Mouse (Mus musculus): ENCODE data around the gene Traf3ip3.

Gene Traf3ip3

GRCm38 (mm10) chr1:193201383-193201778, at the start of gene Traf3ip3:
TSS of gene Traf3ip3 (minus strand) at chr1:193201703.
- peak; percentile 90 for DNase-seq (ENCODE audit: low read depth, low spot score)

- no peak for DNase-seq (ENCODE audit: low read depth, low spot score)
Observed at GRCm38 (mm10) chr1:193250026-193250425, 48.5 kb upstream of the Traf3ip3 start.

DNA sequence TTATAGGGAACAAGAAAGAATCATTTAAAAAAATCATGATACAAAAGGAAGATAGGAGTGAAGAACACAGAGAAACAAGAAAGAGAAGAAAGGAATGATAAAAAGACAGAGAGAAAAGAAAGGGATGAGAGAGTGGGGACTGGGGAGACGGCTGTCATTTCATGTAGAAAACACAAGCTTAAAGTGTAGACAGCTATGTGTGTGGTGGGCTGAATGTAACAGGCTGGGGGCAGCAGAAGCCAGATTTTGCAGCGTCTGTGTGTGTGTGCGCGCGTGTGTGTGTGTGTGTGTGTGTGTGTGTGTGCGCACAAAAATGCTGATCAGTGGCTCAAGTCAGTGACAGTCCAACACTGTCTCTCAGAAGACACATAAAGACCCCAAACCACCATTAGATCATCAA, 42.7 kb upstream of the Traf3ip3 start:
- no peak for DNase-seq (ENCODE audit: low read depth, low spot score)

- DNase-seq (ENCODE audit: low read depth, low spot score), result no peak
Observed at GRCm38 (mm10) chr1:193243571-193244193, 42.2 kb upstream of the Traf3ip3 start.

GRCm38 (mm10) chr1:193242863-193243262, 41.4 kb upstream of the Traf3ip3 start:
- no peak for DNase-seq (ENCODE audit: low read depth, low spot score)

GRCm38 (mm10) chr1:193242238-193242637, 40.7 kb upstream of the Traf3ip3 start:
- no peak for DNase-seq (ENCODE audit: low read depth, low spot score)

GRCm38 (mm10) chr1:193241436-193241835, 39.9 kb upstream of the Traf3ip3 start:
- DNase-seq (ENCODE audit: low read depth, low spot score), result no peak

- DNase-seq (ENCODE audit: low read depth, low spot score), result no peak
Observed at GRCm38 (mm10) chr1:193238426-193238825, 36.9 kb upstream of the Traf3ip3 start.

- no peak for DNase-seq (ENCODE audit: low read depth, low spot score)
Observed at GRCm38 (mm10) chr1:193234930-193235329, 33.4 kb upstream of the Traf3ip3 start.

DNA sequence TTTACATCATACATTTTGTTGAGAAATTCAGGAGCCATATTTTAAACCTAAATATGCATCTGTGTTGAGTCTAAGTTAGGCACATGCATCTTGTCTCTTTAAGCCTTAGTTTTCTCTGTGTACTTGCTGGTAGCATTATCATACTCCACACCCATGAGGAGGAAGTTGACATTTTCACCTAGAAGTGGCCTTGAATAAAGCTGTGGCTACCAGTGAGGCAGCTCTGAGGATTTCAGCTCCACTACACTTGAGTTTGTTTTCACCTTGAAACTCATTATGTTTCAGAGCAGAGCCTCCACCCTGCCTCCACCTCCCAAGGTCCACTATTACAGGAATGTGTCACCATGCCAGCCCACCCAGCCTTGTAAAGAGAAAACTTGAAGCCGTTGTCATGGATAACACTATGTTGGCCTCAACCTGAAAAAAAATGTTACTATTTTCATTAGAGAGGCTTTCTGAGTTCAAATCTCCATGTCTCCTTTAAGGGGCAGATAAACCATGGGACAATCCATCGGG, 32.7 kb upstream of the Traf3ip3 start:
- no peak for DNase-seq (ENCODE audit: low read depth, low spot score)

DNA sequence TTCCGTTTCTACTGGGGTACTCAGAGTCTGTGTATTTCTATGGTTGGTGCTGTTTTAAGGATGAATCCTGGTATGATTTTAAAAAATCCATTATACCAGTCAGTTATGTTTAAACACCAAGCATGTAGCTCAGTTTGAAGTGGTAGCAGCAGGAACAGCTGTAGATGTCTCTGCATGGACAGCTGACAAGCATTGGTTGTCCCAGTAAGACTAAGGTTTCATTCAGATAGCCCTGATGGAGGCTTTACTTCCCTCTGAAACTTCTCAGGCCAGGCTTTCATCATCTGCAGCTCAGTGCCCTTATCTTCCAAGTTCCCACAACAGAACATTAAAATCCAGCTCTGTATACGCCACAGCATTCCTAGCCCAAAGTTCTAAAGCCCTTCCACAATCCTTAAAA, 31.2 kb upstream of the Traf3ip3 start:
- DNase-seq (ENCODE audit: low read depth, low spot score), result no peak

GRCm38 (mm10) chr1:193230935-193231334, 29.4 kb upstream of the Traf3ip3 start:
- peak; percentile 53 for DNase-seq (ENCODE audit: low read depth, low spot score)

DNA sequence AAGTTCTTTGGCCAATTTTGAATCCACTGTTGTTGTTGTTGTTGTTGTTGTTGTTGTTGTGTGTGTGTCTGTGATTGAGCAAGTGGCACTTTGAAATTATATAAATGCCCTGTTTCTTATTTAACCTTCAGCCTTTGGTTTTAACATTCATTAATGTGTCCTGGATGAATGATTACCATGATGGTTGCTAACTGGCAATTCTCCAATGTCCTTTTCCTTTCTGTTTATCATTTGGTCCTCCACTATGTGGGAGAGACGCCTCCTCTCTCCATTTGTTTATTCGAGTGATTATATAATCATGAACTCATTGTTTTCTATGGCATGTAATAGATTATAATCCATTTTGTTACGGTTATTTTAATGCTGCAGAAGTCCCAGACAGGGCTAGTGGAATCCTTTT, 29.0 kb upstream of the Traf3ip3 start:
- no peak for DNase-seq (ENCODE audit: low read depth, low spot score)

DNA sequence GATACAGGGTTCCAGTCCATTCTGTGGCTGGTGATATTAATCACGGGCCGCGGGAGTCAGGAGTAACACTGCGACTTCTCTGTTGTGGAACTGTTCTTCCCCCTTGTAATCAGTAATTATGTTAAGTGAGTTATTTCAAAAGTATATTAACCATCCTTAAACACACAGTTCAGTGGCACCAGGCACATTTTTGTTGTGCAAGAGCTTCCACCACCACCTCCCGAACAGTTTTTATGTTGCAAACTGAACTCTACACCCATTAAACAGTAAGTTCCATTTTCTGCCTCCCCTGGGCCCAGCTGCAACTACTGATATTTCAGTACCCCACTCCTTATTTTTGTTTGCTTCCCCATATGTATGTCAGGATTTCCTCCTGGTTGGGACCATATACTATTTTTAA, 28.1 kb upstream of the Traf3ip3 start:
- DNase-seq (ENCODE audit: low read depth, low spot score), result no peak

DNA sequence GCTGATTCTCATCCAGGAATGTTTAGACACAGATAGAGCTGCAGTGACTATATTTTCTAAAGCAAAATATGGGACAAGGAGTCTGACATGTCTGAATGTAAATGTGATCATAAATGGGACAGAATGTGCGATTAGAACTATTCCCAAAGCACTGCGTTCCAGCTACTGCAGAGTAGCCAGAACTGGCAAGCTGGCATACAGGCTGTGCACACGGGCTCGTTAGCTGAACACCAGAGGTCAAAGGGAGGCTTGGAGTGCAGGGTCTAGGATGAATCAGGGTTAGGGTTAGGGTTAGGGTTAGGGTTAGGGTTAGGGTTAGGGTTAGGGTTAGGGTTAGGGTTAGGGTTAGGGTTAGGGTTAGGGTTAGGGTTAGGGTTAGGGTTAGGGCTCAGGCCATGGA, 26.0 kb upstream of the Traf3ip3 start:
- DNase-seq (ENCODE audit: low read depth, low spot score), result no peak

GRCm38 (mm10) chr1:193226724-193227522, 25.4 kb upstream of the Traf3ip3 start:
- DNase-seq (ENCODE audit: low read depth, low spot score), result peak; percentile 24

- peak; percentile 66 for DNase-seq (ENCODE audit: low read depth, low spot score)
Observed at GRCm38 (mm10) chr1:193226114-193226513, 24.6 kb upstream of the Traf3ip3 start.

DNA sequence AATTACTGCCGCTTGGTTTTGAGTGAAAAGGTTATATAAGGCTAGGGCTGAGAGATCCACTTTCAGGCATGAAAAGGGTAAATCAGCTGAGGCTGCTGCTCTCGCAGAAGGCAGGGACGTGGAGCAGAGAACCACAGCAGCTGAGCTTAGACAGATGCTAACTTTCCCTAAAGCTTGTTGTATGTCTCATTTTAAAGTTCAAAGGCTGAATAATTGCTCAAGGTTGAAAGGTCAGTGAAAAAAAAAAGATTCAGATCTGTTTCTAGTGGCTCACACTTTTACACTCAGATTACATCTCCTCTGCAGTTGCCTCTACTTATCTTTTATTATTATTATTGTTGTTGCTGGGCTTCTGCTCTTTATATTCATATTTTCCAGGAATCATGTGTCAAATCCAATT, 24.0 kb upstream of the Traf3ip3 start:
- peak; percentile 41 for DNase-seq (ENCODE audit: low read depth, low spot score)

DNA sequence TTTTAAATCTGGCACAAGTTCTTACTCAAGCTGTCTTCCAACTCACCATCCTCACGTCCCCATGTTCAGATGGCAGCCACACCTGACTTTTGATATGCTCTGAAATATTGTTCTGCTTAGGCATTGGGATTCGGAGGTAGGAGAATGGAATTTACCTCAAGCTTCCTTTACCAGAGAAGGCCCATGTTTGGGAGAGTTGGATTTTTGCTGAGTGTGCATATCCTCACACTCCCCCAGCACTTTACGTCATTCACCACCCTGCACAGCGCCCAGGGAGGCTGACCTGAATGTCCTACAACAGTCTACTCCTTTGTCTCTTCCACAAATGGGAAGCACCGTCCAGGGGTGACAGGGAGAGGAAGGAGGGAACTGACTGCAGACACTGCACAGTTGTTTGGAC, 18.9 kb upstream of the Traf3ip3 start:
- DNase-seq (ENCODE audit: low read depth, low spot score), result no peak

DNA sequence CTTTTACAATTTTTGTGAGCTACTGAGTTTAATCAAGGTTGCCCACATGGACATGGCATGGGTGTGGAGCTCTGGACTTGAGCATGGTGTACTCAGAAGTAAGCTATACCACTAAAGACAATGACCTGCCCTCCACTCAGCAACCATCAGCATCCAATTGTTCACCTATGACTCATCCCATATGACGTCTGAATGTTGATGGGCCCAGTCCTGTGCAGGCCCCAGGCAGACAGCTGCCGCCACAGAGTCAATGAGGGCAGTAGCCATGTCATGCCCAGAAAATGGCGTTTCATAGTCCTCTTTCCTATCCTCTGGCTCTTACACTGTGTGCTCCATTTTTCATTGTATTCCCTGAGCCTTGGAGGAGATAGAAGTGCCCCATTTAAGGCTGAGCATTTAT, 14.5 kb upstream of the Traf3ip3 start:
- DNase-seq (ENCODE audit: low read depth, low spot score), result no peak

- DNase-seq (ENCODE audit: low read depth, low spot score), result no peak
Observed at GRCm38 (mm10) chr1:193214053-193214452, 12.6 kb upstream of the Traf3ip3 start.

GRCm38 (mm10) chr1:193211371-193211770, 9.9 kb upstream of the Traf3ip3 start:
- DNase-seq (ENCODE audit: low read depth, low spot score), result no peak

- DNase-seq (ENCODE audit: low read depth, low spot score), result peak; percentile 88
Observed at GRCm38 (mm10) chr1:193208178-193208577, 6.7 kb upstream of the Traf3ip3 start.

All from CD4-positive, CD25-positive, alpha-beta regulatory T cell, adult 2 months (primary cell).